Mouse (Mus musculus): Measurements from ENCODE around the gene Pip4p1. TPM values are rescaled to one million over a fixed set of nuclear protein-coding genes. Genes with fewer than 3 reads are reported as not detected.
A peak's percentile ranks its signal among the peaks of the same experiment; 100 is the strongest.
"Not testable (repeated sequence)": the region's sequence is repeated elsewhere in the genome, so short reads cannot be mapped to it uniquely, and the experiment has no call there.

Gene Pip4p1
- polyA plus RNA-seq, 1 experiment from 2014 or later = 26.1 TPM

DNA sequence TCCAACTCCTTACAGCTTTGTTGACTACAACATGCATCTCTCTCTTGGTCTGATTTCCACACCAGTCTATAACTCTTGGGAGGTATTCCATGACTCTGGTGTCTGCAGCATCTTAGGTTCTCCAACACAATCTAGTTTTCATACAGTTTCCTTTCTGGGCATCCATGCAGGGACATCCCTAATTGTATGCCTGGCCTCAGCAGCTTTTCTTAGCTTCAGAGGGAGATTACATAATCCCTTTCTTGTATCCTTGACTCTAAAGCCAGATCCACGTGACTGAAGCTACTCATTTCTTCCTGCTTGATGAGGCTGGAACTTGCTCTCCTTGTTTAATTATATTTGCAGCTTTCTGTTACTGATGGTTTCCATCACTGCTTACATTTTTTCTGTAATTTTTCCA is 6.0 kb upstream of the Pip4p1 start:
- Histone ChIP-seq H3K4me2 (no peak overlapping the region), H3K4me3 (no peak overlapping the region), H3K4me1 (peaks cover 7% of the 10 kb centered on the region), H3K36me3 (no peaks in the 10 kb centered on the region), H3K27me3 (replicated peaks) (no peaks in the 10 kb centered on the region), H3K9ac (no peak overlapping the region), H3K27ac (no peak overlapping the region), H3K9me3 (replicated peaks) (no peaks in the 10 kb centered on the region)
- 50% methylated on average over 1 of the region's 1 CpGs for WGBS (ENCODE audit: insufficient replicate concordance)
- no peak for ATAC-seq

DNA sequence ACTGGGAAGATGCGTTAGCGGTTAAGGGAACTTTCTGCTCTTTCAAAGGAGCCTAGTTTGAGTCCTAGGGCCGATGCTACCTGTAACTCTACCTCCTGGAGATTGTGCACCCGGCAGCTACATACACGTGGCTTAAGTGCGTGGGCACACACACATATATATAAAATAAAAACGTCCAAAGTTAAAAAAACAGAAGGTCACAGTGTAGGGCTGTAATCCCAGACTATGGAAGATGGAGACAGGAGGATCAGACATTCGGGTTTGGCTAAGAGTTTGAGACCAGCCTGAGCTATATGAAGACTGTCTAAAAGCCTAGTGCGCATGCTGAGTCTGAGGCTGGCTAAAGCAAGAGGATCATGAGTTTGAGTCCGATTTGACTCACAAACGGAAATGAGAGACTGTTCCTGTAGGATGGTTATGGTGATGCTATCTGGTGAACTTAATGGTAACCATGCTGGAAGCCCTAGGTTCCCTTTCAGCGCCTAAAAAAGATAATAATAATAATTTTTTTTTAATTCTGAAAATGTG is 901 bp upstream of the Pip4p1 start:
- H3K36me3 ChIP-seq = peaks cover 30% of the 10 kb centered on the region
- H3K4me3 ChIP-seq = peak overlapping the region; percentile 93
- no peak for ATAC-seq
- H3K4me1 ChIP-seq = peaks cover 38% of the 10 kb centered on the region
- 11% methylated on average over 12 of the region's 12 CpGs for WGBS (ENCODE audit: insufficient replicate concordance)
- H3K4me2 ChIP-seq = peak overlapping the region; percentile 94
- H3K27ac ChIP-seq = peak overlapping the region; percentile 94
- no peaks in the 10 kb centered on the region for H3K27me3 ChIP-seq (replicated peaks)
- peak overlapping the region; percentile 76 for H3K9ac ChIP-seq
- no peaks in the 10 kb centered on the region for H3K9me3 ChIP-seq (replicated peaks)

DNA sequence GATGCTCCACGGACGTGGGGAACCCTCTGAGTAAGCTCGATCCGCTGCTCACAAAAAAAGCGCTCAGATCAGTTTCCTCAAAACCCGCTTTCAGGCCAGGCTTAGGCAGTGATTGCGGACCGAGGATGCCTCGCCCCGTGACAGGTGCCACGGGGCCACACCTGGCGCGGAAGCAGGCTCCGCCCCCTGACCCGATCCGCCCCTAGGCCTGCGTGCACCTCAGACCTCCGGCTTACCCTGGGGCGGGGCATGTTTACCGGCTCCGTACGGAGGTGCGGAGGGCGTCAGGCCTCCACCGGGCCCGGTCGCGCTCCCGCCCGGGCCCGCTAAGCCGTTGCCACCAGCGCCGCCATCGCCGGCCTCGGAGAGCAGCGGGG is 291 bp downstream of the Pip4p1 start:
- under 1% methylated on average over 38 of the region's 38 CpGs for WGBS (ENCODE audit: insufficient replicate concordance)
- ATAC-seq = peak; percentile 64

DNA sequence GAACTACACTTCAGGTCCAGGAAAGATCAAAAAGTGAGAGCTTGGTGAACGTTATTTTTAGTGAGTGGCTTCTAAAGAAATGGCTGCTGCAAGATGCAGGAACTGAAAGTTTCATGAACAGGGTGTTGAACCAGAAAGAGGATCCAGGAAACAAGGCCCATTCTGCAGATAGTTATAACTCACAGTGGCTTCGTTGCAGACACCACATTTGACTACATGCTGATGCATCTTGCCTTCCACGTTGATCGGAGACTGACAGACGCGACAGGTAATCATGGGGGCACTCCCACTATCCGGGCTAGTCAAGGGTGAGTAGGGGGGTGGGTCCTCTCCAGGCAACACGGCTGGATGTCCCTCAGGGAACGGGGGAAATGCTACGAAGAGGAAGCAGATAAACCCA is 705 bp downstream of the Pip4p1 start:
- Histone ChIP-seq H3K9me3 (replicated peaks) (no peaks in the 10 kb centered on the region), H3K36me3 (peaks cover 38% of the 10 kb centered on the region), H3K4me3 (peak overlapping the region; percentile 93), H3K4me2 (peak overlapping the region; percentile 94), H3K27ac (peak overlapping the region; percentile 94), H3K27me3 (replicated peaks) (no peaks in the 10 kb centered on the region), H3K9ac (peak overlapping the region; percentile 97), H3K4me1 (peaks cover 54% of the 10 kb centered on the region)
- 10% methylated on average over 10 of the region's 10 CpGs for WGBS (ENCODE audit: insufficient replicate concordance)
- ATAC-seq = no peak

More for the DNA sequence above, 291 bp downstream of the Pip4p1 start:
- Histone ChIP-seq H3K4me2 (peak overlapping the region; percentile 94), H3K36me3 (peaks cover 38% of the 10 kb centered on the region), H3K27me3 (replicated peaks) (no peaks in the 10 kb centered on the region), H3K27ac (peak overlapping the region; percentile 94), H3K4me3 (peak overlapping the region; percentile 93), H3K9ac (peak overlapping the region; percentile 97), H3K4me1 (peaks cover 50% of the 10 kb centered on the region), H3K9me3 (replicated peaks) (no peaks in the 10 kb centered on the region)

DNA sequence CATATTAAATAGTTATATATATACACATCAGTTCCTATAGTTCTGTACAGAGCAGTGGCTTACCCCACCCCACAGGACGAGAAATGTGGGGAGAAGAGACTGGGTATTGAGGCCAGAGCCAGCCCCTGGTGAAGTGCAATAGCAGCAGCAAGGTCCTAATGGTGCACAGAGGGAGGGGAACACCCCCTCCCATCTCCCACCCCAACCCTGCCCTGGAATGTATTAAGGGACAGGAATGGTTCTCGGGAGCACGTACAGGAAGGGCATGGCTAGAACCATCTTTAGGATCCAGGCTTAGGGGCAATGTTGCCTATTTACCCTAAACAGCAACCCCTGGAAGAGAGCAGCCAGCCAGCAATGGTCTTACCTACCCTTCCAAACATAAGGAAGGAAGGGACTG is 3.3 kb downstream of the Pip4p1 start:
- H3K9ac ChIP-seq = no peak overlapping the region
- peaks cover 64% of the 10 kb centered on the region for H3K4me1 ChIP-seq
- H3K36me3 ChIP-seq = peaks cover 38% of the 10 kb centered on the region
- no peaks in the 10 kb centered on the region for H3K27me3 ChIP-seq (replicated peaks)
- H3K4me3 ChIP-seq = no peak overlapping the region
- 77% methylated on average over 3 of the region's 3 CpGs for WGBS (ENCODE audit: insufficient replicate concordance)
- no peak overlapping the region; the same call in 1 of the 2 replicates for H3K27ac ChIP-seq
- H3K4me2 ChIP-seq = no peak overlapping the region
- ATAC-seq = no peak
- H3K9me3 ChIP-seq (replicated peaks) = no peaks in the 10 kb centered on the region

DNA sequence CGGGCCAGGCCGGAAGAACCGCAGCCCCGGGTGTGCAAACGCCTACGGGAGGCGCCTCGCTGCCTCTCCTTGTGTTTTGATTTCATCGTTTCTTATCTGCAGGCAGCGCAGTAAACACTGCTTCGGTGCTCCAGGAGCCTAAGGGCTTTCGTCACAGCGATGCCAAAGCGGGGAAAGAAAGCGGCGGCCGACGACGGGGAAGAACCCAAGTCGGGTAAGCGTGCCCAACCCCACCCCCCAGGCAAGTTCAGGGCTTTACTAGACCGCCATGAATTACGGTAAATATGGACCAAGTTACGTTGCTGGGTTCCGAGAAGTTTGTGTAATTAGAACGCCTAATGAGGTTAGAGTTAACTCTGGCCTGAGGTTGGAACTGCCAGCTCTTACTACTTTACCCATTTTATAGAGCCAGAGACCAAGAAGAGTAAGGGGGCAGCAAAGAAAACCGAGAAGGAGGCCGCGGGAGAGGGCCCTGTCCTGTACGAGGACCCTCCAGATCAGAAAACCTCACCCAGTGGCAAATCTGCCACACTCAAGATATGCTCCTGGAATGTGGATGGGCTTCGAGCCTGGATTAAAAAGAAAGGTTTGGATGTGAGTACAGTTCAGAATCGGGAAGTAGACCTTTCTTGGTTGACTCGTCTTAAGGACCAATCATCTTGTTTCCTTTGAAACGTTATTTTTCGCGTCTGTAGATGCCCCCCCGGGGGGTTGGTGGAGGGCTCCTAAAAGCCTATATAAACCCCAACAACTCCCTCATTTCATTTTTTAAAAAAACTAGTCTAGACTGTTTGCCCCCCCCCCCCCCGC is 5.3 kb downstream of the Pip4p1 start:
- H3K4me1 ChIP-seq = peaks cover 53% of the 10 kb centered on the region
- peaks cover 47% of the 10 kb centered on the region for H3K36me3 ChIP-seq
- 1% methylated on average over 38 of the region's 38 CpGs for WGBS (ENCODE audit: insufficient replicate concordance)

DNA sequence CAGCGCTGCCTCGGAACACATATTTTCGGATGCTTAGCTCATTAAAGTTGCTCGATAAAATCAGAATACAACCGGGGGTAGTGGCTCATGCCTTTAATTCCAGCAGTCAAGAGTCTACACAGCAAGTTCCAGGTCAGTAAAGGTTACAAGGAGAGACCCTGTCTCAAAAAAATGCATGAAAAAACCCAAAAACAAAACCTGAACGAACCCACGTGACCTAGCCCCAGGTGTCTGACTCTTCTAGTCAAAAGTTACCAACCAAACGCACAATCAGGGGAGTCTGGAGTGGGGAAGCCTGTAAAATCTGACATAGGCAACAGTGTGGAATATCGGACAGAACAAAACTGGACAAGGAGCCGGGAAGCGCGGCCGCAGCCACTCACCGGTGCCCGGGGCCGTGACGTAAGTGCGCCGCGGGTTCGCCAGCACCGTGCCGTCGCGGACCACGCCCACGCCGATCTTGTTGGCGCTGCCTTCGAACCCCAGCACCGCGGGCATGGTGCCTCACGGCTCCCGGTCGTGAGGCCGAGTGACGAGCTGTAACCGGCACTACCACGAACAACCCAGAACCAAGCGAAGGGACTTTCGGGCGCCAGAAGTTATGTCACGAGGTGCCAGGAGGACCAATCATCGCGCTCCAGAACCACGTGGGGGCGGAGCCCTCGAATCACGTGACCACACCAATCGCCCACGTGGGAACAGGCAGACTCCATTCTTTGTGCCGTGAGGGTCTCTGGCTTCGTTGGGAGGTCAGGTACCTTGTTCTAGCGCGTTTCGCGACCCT is 6.2 kb downstream of the Pip4p1 start, which contains the start of the genes Osgep and Apex1:
Gene Osgep, minus strand, starts transcription at position 613 of the 784 bp plus-strand sequence.
Gene Apex1, plus strand, starts transcription at position 688 of the 784 bp plus-strand sequence.
- Histone ChIP-seq H3K27me3 (replicated peaks) (no peaks in the 10 kb centered on the region), H3K36me3 (peaks cover 55% of the 10 kb centered on the region), H3K9me3 (replicated peaks) (no peaks in the 10 kb centered on the region), H3K27ac (peak within 1 kb of the TSS; percentile 93), H3K4me2 (peak within 1 kb of the TSS; percentile 96), H3K4me3 (peak within 1 kb of the TSS; percentile 81), H3K9ac (peak within 1 kb of the TSS; percentile 78), H3K4me1 (peaks cover 45% of the 10 kb centered on the region)
- WGBS (ENCODE audit: insufficient replicate concordance) = under 1% methylated on average over 57 of the region's 57 CpGs
- peak; percentile 92 for ATAC-seq

More for the DNA sequence above, 5.3 kb downstream of the Pip4p1 start:
- Histone ChIP-seq H3K4me2 (peak overlapping the region; percentile 96), H3K27me3 (replicated peaks) (no peaks in the 10 kb centered on the region), H3K9me3 (replicated peaks) (no peaks in the 10 kb centered on the region), H3K27ac (peak overlapping the region; percentile 93), H3K9ac (peak overlapping the region; percentile 78), H3K4me3 (peak overlapping the region; percentile 81)
- ATAC-seq = peak; percentile 65

DNA sequence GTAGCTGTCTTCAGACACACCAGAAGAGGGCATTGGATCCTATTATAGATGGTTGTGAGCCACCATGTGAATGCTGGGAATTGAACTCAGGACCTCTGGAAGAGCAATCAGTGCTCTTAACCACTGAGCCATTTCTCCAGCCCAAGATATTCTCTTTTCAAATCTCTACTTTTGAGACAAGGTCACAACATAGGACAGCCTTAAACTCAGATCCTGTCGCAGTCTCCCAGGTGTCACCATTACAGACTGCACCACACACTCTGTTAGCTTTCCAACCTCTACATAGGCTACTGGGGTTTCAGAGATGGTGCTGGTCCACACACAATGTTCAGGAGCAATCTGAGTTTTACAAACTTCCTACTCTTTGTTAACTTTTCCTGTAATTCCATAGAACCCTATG is 7.2 kb downstream of the Pip4p1 start:
- H3K9me3 ChIP-seq (replicated peaks); ATAC-seq; H3K27me3 ChIP-seq (replicated peaks): not testable (repeated sequence)
- H3K36me3 ChIP-seq = peaks cover 53% of the 10 kb centered on the region
- H3K4me2 ChIP-seq = peak overlapping the region; percentile 96
- WGBS (ENCODE audit: insufficient replicate concordance) = 74% methylated on average over 1 of the region's 1 CpGs
- H3K4me1 ChIP-seq = peaks cover 35% of the 10 kb centered on the region
- peak overlapping the region; percentile 78 for H3K9ac ChIP-seq
- H3K27ac ChIP-seq = peak overlapping the region; percentile 93; the same call in 1 of the 2 replicates
- peak overlapping the region; percentile 81 for H3K4me3 ChIP-seq

DNA sequence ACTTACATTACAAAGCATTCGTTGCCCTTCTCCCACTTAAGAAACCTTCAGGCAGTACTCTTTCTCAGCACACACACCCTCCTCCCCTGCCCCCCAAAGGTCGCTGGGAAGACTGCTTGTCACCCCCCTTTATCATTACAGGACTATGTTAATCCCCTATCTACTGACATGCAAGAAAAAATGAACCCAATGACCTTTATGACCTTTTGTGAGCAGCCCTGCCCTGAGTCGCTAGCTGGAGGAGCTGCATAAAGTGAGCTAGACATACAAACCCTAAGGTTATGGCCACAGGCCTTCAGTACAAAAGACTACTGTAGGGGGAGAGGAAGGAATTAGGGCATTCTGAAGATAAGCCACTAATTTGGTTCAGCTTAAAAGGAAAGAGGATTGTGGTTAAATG is 19.3 kb downstream of the Pip4p1 start:
- no peak overlapping the region for H3K27ac ChIP-seq
- no peaks in the 10 kb centered on the region for H3K4me1 ChIP-seq
- H3K9ac ChIP-seq = no peak overlapping the region
- H3K9me3 ChIP-seq (replicated peaks) = no peaks in the 10 kb centered on the region
- no peaks in the 10 kb centered on the region for H3K27me3 ChIP-seq (replicated peaks)
- 50% methylated on average over 3 of the region's 3 CpGs for WGBS (ENCODE audit: insufficient replicate concordance)
- ATAC-seq = no peak
- no peak overlapping the region for H3K4me2 ChIP-seq
- H3K36me3 ChIP-seq = peaks cover 40% of the 10 kb centered on the region
- no peak overlapping the region for H3K4me3 ChIP-seq

DNA sequence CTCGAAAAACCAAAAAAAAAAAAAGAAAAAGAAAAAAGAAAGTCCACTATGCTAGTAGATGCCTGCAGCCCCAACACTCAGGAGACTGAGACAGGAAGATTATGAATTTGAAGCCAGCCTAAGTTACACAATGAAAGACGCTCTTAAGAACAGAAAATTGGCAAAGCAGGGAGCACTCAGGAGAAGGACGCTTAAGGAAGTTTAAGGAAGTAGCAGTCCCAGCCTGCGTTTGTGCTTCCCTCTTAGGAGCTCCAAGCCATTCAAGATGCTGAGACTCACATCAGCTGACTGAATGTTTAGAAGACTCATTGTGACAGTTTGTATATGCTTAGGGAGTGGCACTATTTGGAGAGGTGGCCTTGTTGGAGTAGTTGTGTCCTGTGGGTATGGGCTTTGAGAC is 22.5 kb downstream of the Pip4p1 start:
- ATAC-seq = no peak
- Histone ChIP-seq H3K4me2 (no peak overlapping the region), H3K9ac (no peak overlapping the region), H3K27me3 (replicated peaks) (no peaks in the 10 kb centered on the region), H3K27ac (no peak overlapping the region), H3K4me3 (no peak overlapping the region), H3K4me1 (peaks cover 9% of the 10 kb centered on the region), H3K36me3 (peaks cover 10% of the 10 kb centered on the region), H3K9me3 (replicated peaks) (no peaks in the 10 kb centered on the region)
- 63% methylated on average over 4 of the region's 4 CpGs for WGBS (ENCODE audit: insufficient replicate concordance)

DNA sequence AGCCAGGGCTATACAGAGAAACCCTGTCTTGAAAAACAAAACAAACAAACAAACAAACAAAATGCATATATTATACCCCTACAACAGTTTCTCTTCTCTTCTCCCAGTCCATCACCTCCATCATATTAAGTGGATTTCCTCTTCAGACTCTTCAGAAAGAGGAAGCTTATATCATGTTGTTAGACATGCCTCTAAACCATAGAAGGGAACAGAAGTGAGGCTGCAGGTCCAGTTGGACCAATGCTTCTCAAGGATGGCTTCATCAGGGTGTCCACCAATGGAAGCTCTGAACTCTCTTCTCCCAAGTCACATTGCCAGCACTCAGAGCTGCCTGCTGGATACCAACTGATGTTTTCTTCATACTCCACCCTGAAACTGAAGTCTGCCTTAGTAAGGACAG is 25.3 kb downstream of the Pip4p1 start:
- not testable (repeated sequence) for H3K27me3 ChIP-seq (replicated peaks); H3K4me1 ChIP-seq; H3K4me3 ChIP-seq; ATAC-seq; H3K4me2 ChIP-seq; H3K9ac ChIP-seq; H3K36me3 ChIP-seq; H3K9me3 ChIP-seq (replicated peaks); H3K27ac ChIP-seq

DNA sequence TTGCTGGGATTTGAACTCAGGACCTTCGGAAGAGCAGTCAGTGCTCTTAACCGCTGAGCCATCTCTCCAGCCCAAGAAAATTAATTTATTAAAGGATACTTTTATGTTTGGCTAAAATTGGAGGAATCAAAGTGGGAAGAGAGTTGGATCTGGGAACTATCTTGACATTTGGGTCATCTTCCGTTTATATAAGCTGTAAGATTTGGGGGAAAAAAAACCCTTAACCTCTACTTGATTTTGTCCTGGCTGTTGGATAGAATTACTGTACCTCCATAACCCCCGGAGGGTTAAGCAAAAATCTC is 25.9 kb downstream of the Pip4p1 start:
- Histone ChIP-seq H3K27ac (no peak overlapping the region), H3K4me1 (peaks cover 9% of the 10 kb centered on the region), H3K36me3 (no peaks in the 10 kb centered on the region), H3K4me2 (no peak overlapping the region), H3K9ac (no peak overlapping the region), H3K9me3 (replicated peaks) (no peaks in the 10 kb centered on the region), H3K4me3 (no peak overlapping the region), H3K27me3 (replicated peaks) (no peaks in the 10 kb centered on the region)
- WGBS (ENCODE audit: insufficient replicate concordance) = 80% methylated on average over 4 of the region's 4 CpGs
- ATAC-seq = no peak

Data from liver, embryonic 12.5 days (tissue).